Comparison of ENCODE assay signal across 8 mouse cellular contexts in the genomic region with DNA sequence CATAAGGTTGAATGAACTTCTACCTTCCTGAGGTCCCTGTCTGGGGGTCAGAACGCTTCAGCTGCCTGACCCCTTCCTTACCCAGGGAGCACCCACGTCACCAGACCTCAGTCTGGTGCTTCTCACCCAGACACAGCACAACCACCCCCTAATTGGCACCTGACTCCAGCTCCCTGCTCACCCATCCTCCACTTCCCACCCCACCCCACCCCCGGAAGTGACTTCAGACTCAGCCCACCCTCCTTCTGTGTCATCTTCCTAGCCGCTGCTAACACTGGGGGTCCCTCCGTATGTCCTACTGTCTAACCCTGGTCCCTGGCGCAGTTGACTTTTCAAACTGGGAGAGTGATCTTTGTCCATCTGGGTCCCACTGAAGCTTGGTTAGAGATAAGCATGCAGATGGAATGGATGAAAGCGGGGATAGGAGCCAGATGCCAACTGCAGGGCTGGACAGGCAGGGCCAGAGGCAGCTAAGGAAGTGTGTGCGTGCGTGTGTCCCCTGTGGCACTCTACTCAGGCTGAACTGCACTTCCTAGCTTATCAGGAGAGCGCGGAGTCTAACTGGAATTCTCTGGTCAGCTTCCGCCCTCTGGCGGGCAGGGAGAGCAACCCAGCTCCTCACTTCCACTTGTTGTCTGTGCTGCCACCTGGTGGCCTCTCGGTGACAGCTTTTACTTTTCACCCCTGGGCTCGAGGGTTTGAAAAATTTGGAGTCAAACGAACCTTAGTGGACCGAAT. TPM values are rescaled to one million over a fixed set of nuclear protein-coding genes. Genes with fewer than 3 reads are reported as not detected.
DNase-seq lines count a peak whose midpoint lies in the region; ATAC-seq and TF ChIP-seq lines count a peak whose summit lies in the region.

No protein-coding gene starts in this region.

- WGBS in forebrain, embryonic 15.5 days, result 15% methylated on average over 17 of the region's 17 CpGs
- 16% methylated on average over 17 of the region's 17 CpGs for WGBS in liver, postnatal 0 days (ENCODE audit: insufficient replicate concordance)
- 17% methylated on average over 17 of the region's 17 CpGs for WGBS in neural tube, embryonic 14.5 days

- no peak overlapping the region; the same call in 1 of the 2 replicates for H3K4me3 ChIP-seq in G1E (ENCODE audit: low read depth, low read length)
- H3K4me3 ChIP-seq in forebrain, embryonic 15.5 days, result peak overlapping the region; percentile 25
- H3K4me3 ChIP-seq in liver, postnatal 0 days (ENCODE audit: low read depth, low read length), result no peak overlapping the region
- no peak overlapping the region for H3K4me3 ChIP-seq in neural tube, embryonic 14.5 days (ENCODE audit: low read depth, low read length)
- peak overlapping the region; percentile 28 for H3K4me3 ChIP-seq in testis, adult 2 months (ENCODE audit: control insufficient read depth, low read depth, low read length)

- H3K27me3 ChIP-seq in G1E (ENCODE audit: insufficient read depth, low read length), result peaks cover 16% of the 10 kb centered on the region; the same call in 1 of the 2 replicates
- no peaks in the 10 kb centered on the region for H3K27me3 ChIP-seq in forebrain, embryonic 15.5 days
- H3K27me3 ChIP-seq in liver, postnatal 0 days (ENCODE audit: insufficient read depth, low read length), result no peaks in the 10 kb centered on the region
- no peaks in the 10 kb centered on the region for H3K27me3 ChIP-seq in neural tube, embryonic 14.5 days (ENCODE audit: control insufficient read depth, insufficient read depth, low read length)
- H3K27me3 ChIP-seq in testis, adult 2 months (ENCODE audit: control insufficient read depth, insufficient read depth, low read length), result no peaks in the 10 kb centered on the region

- peak; percentile 90 for TF ChIP-seq CTCF in G1E (IDR thresholded peaks at IDR 0.05; ENCODE audit: low read depth, low read length)
- peak; percentile 100 for TF ChIP-seq CTCF in liver, postnatal 0 days (IDR thresholded peaks at IDR 0.05; ENCODE audit: low read depth)
- TF ChIP-seq CTCF in testis, adult 2 months (IDR thresholded peaks at IDR 0.05; ENCODE audit: control insufficient read depth, insufficient read depth, insufficient replicate concordance, low read depth, low read length), result peak; percentile 95

- H3K9ac ChIP-seq in forebrain, embryonic 15.5 days (replicated peaks), result 0 out of 2 replicates have a peak overlapping the region, but pooled peaks have one; percentile 36
- 0 out of 2 replicates have a peak overlapping the region, but pooled peaks have one; percentile 16 for H3K9ac ChIP-seq in liver, postnatal 0 days (replicated peaks)
- 0 out of 2 replicates have a peak overlapping the region, but pooled peaks have one; percentile 16 for H3K9ac ChIP-seq in neural tube, embryonic 14.5 days (replicated peaks; ENCODE audit: low read depth, low read length)

- ATAC-seq in G1E (ENCODE audit: extremely low read depth, insufficient number of reproducible peaks, low FRiP score, poor library complexity, severe bottlenecking), result peak; percentile 62; the same call in 1 of the 2 replicates
- peak; percentile 89 for ATAC-seq in forebrain, embryonic 15.5 days (replicated peaks)
- peak; percentile 91 for ATAC-seq in liver, postnatal 0 days
- peak; percentile 94 for ATAC-seq in neural tube, embryonic 14.5 days (ENCODE audit: low read depth)

- TF ChIP-seq POLR2A in testis, adult 2 months (IDR thresholded peaks at IDR 0.05; ENCODE audit: control insufficient read depth, low read depth, low read length), result no peak

- H3K27ac ChIP-seq in forebrain, embryonic 15.5 days (replicated peaks), result no peak overlapping the region
- H3K27ac ChIP-seq in liver, postnatal 0 days (ENCODE audit: low read depth), result no peak overlapping the region
- no peak overlapping the region for H3K27ac ChIP-seq in neural tube, embryonic 14.5 days (ENCODE audit: low read depth, low read length)
- H3K27ac ChIP-seq in testis, adult 2 months (ENCODE audit: control insufficient read depth, insufficient read depth, low read depth, low read length), result no peak overlapping the region

- peak overlapping the region; percentile 45 for H3K4me2 ChIP-seq in forebrain, embryonic 15.5 days (replicated peaks)
- H3K4me2 ChIP-seq in liver, postnatal 0 days (ENCODE audit: low read depth, low read length), result peak overlapping the region; percentile 69
- H3K4me2 ChIP-seq in neural tube, embryonic 14.5 days (ENCODE audit: low read depth, low read length), result peak overlapping the region; percentile 40

- H3K36me3 ChIP-seq in G1E (replicated peaks), result no peaks in the 10 kb centered on the region
- H3K36me3 ChIP-seq in forebrain, embryonic 15.5 days, result no peaks in the 10 kb centered on the region
- no peaks in the 10 kb centered on the region for H3K36me3 ChIP-seq in liver, postnatal 0 days (replicated peaks; ENCODE audit: insufficient read depth, low read length)
- no peaks in the 10 kb centered on the region for H3K36me3 ChIP-seq in neural tube, embryonic 14.5 days (ENCODE audit: control insufficient read depth, insufficient read depth, low read length)
- no peaks in the 10 kb centered on the region for H3K36me3 ChIP-seq in testis, adult 2 months (ENCODE audit: control insufficient read depth, insufficient read depth, low read length)

- intact Hi-C loops in heart, postnatal 25 days (cut with DNase I), result loop anchor here (1.0 kb wide), 1 partner anchor 55 kb away; no protein-coding TSS in a partner anchor

- DNase-seq in G1E (ENCODE audit: low spot score), result peak; percentile 67
- peak; percentile 83 for DNase-seq in cerebellum, adult 11-12 months
- DNase-seq in heart, postnatal 25 days (ENCODE audit: low spot score), result peak; percentile 72
- DNase-seq in layer of hippocampus, adult 11-12 months (ENCODE audit: low spot score), result peak; percentile 94
- DNase-seq in liver, postnatal 0 days, result peak; percentile 92

- peaks cover 6% of the 10 kb centered on the region; the same call in 1 of the 2 replicates for H3K4me1 ChIP-seq in G1E (ENCODE audit: insufficient read depth, low read depth, low read length)
- H3K4me1 ChIP-seq in forebrain, embryonic 15.5 days, result peaks cover 4% of the 10 kb centered on the region; the same call in 1 of the 2 replicates
- peaks cover 11% of the 10 kb centered on the region for H3K4me1 ChIP-seq in liver, postnatal 0 days (ENCODE audit: insufficient read depth)
- no peaks in the 10 kb centered on the region for H3K4me1 ChIP-seq in neural tube, embryonic 14.5 days (ENCODE audit: control insufficient read depth, insufficient read depth, low read length)
- peaks cover 11% of the 10 kb centered on the region for H3K4me1 ChIP-seq in testis, adult 2 months (ENCODE audit: control insufficient read depth, insufficient read depth, low read length)

- no peaks in the 10 kb centered on the region for H3K9me3 ChIP-seq in G1E (replicated peaks)
- no peaks in the 10 kb centered on the region for H3K9me3 ChIP-seq in forebrain, embryonic 15.5 days
- H3K9me3 ChIP-seq in liver, postnatal 0 days (ENCODE audit: low read length), result no peaks in the 10 kb centered on the region
- H3K9me3 ChIP-seq in neural tube, embryonic 14.5 days (ENCODE audit: control insufficient read depth, low read length), result no peaks in the 10 kb centered on the region

- no peak for TF ChIP-seq EP300 in liver, postnatal 0 days (IDR thresholded peaks at IDR 0.05; ENCODE audit: low read depth)

RNA-seq across cellular contexts. Expression of a gene that starts 31.3 kb away (rescaled TPM):
- total RNA-seq in G1E (2014; fragmentation: Nextera tagmentation) (15.4 and 15.9 TPM in 2 replicates), G1E (2017) (29.6 and 33.2 TPM in 2 replicates)
- 37.9 and 43.4 TPM in 2 replicates for polyA plus RNA-seq in G1E (2012)
- 4.0 and 4.5 TPM in 2 replicates for polyA plus RNA-seq in forebrain, embryonic 15.5 days (2015; fragmentation: Nextera tagmentation; extraction: Ambion mirVana)
- 1 to 10 TPM; 2.4 TPM for total RNA-seq in heart, postnatal 25 days (2021)
- polyA plus RNA-seq in liver, postnatal 0 days (2015; fragmentation: Nextera tagmentation; extraction: Ambion mirVana), result 13.6 and 17.1 TPM in 2 replicates
- 24.0 and 24.3 TPM in 2 replicates for polyA plus RNA-seq in neural tube, embryonic 14.5 days (2014; fragmentation: Nextera tagmentation; extraction: Ambion mirVana)
- polyA plus RNA-seq in testis, adult 2 months (2012; rRNA removed), result 24.0 and 28.3 TPM in 2 replicates

RNA-seq across cellular contexts. Expression of a gene that starts 37.5 kb away (rescaled TPM):
- not detected in 2 replicates for total RNA-seq in G1E (2014; fragmentation: Nextera tagmentation)
- 0.06 and 0.16 TPM in 2 replicates for total RNA-seq in G1E (2017)
- not detected in 2 replicates for polyA plus RNA-seq in G1E (2012)
- not detected in 2 replicates for polyA plus RNA-seq in forebrain, embryonic 15.5 days (2015; fragmentation: Nextera tagmentation; extraction: Ambion mirVana)
- total RNA-seq in heart, postnatal 25 days (2021), result not detected
- not detected in 2 replicates for polyA plus RNA-seq in liver, postnatal 0 days (2015; fragmentation: Nextera tagmentation; extraction: Ambion mirVana)
- polyA plus RNA-seq in neural tube, embryonic 14.5 days (2014; fragmentation: Nextera tagmentation; extraction: Ambion mirVana), result not detected in 2 replicates
- 0.06 and 0.16 TPM in 2 replicates for polyA plus RNA-seq in testis, adult 2 months (2012; rRNA removed)

Comparison
In these comparisons a context has a peak if more than half of its experiments do, and no peak if none do; other contexts are left out.
1. H3K4me3 ChIP-seq: peak in forebrain, embryonic 15.5 days (single experiment) and testis, adult 2 months (single experiment); none in G1E (single experiment), liver, postnatal 0 days (single experiment) and neural tube, embryonic 14.5 days (single experiment).
2. Peak in every context shown above with its lines, with median percentiles within 50 percentile points of each other: ATAC-seq, DNase-seq, CTCF ChIP-seq, H3K4me2 ChIP-seq and H3K9ac ChIP-seq.